Mouse (Mus musculus): Measurements from ENCODE around the gene Cnn3. TPM values are rescaled to one million over a fixed set of nuclear protein-coding genes. Genes with fewer than 3 reads are reported as not detected.

The Cnn3 gene
- polyA plus RNA-seq, 1 experiment from 2014 or later: 436 TPM

GRCm38 (mm10) chr3:121458545-121459492 lies 32.5 kb downstream of the Cnn3 start:
- Histone ChIP-seq H3K9me3 (ENCODE audit: control insufficient read depth, low read length) (no peaks in the 10 kb centered on the region), H3K27me3 (ENCODE audit: control insufficient read depth, insufficient read depth, low read length) (no peaks in the 10 kb centered on the region), H3K9ac (no peak overlapping the region), H3K36me3 (replicated peaks; ENCODE audit: control insufficient read depth, insufficient read depth) (peaks cover 57% of the 10 kb centered on the region), H3K27ac (no peak overlapping the region), H3K4me3 (replicated peaks; ENCODE audit: low read length) (no peak overlapping the region), H3K4me2 (replicated peaks) (no peak overlapping the region), H3K4me1 (replicated peaks; ENCODE audit: control insufficient read depth, insufficient read depth, low read length) (no peaks in the 10 kb centered on the region)
- WGBS: 81% methylated on average over 14 of the region's 14 CpGs
- ATAC-seq (ENCODE audit: low FRiP score): no peak
- DNase-seq (ENCODE audit: low spot score): no peak

- H3K27me3 ChIP-seq (ENCODE audit: control insufficient read depth, insufficient read depth, low read length): no peaks in the 10 kb centered on the region
- WGBS: 88% methylated on average over 16 of the region's 16 CpGs
- H3K4me3 ChIP-seq (replicated peaks; ENCODE audit: low read length): no peak overlapping the region
- H3K4me2 ChIP-seq (replicated peaks): no peak overlapping the region
- no peak overlapping the region for H3K9ac ChIP-seq
- no peaks in the 10 kb centered on the region for H3K9me3 ChIP-seq (ENCODE audit: control insufficient read depth, low read length)
- no peak for ATAC-seq (ENCODE audit: low FRiP score)
- H3K27ac ChIP-seq: no peak overlapping the region
- DNase-seq (ENCODE audit: low spot score): no peak
- H3K36me3 ChIP-seq (replicated peaks; ENCODE audit: control insufficient read depth, insufficient read depth): peaks cover 38% of the 10 kb centered on the region
- H3K4me1 ChIP-seq (replicated peaks; ENCODE audit: control insufficient read depth, insufficient read depth, low read length): no peaks in the 10 kb centered on the region
Measured at GRCm38 (mm10) chr3:121460473-121461193, 34.3 kb downstream of the Cnn3 start.

- WGBS: 90% methylated on average over 13 of the region's 13 CpGs
- Histone ChIP-seq H3K36me3 (replicated peaks; ENCODE audit: control insufficient read depth, insufficient read depth) (peaks cover 30% of the 10 kb centered on the region), H3K4me1 (replicated peaks; ENCODE audit: control insufficient read depth, insufficient read depth, low read length) (no peaks in the 10 kb centered on the region), H3K4me2 (replicated peaks) (no peak overlapping the region), H3K9ac (no peak overlapping the region), H3K4me3 (replicated peaks; ENCODE audit: low read length) (no peak overlapping the region), H3K27me3 (ENCODE audit: control insufficient read depth, insufficient read depth, low read length) (no peaks in the 10 kb centered on the region), H3K27ac (no peak overlapping the region), H3K9me3 (ENCODE audit: control insufficient read depth, low read length) (no peaks in the 10 kb centered on the region)
- ATAC-seq (ENCODE audit: low FRiP score) (no peak), DNase-seq (ENCODE audit: low spot score) (no peak)
Measured at GRCm38 (mm10) chr3:121461477-121461876, 35.2 kb downstream of the Cnn3 start.

DNA sequence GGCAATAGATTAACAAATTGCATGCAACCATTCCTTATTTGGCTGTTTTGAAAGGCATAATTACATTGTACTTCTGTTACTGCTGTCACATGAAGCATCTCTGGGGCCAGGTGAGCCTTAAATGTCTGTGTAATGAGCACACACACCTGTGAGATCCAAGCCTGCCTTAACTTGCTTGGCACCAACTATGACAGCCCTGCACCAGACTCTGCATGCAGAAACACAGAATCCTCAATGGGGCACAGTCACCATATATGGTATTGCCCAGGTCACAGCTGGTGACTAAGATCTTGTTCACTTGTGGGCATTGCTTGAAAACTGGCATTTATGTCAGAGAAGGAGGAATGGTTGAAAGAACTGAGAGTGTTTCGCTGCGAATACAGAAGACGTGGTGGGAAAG lies 36.5 kb downstream of the Cnn3 start:
- H3K27ac ChIP-seq: no peak overlapping the region
- DNase-seq (ENCODE audit: low spot score) (no peak), ATAC-seq (ENCODE audit: low FRiP score) (no peak)
- no peak overlapping the region for H3K9ac ChIP-seq
- H3K9me3 ChIP-seq (ENCODE audit: control insufficient read depth, low read length): no peaks in the 10 kb centered on the region
- H3K4me3 ChIP-seq (replicated peaks; ENCODE audit: low read length): no peak overlapping the region
- H3K4me1 ChIP-seq (replicated peaks; ENCODE audit: control insufficient read depth, insufficient read depth, low read length): no peaks in the 10 kb centered on the region
- WGBS: 91% methylated on average over 3 of the region's 3 CpGs
- no peaks in the 10 kb centered on the region for H3K27me3 ChIP-seq (ENCODE audit: control insufficient read depth, insufficient read depth, low read length)
- H3K4me2 ChIP-seq (replicated peaks): no peak overlapping the region
- peaks cover 17% of the 10 kb centered on the region for H3K36me3 ChIP-seq (replicated peaks; ENCODE audit: control insufficient read depth, insufficient read depth)

DNA sequence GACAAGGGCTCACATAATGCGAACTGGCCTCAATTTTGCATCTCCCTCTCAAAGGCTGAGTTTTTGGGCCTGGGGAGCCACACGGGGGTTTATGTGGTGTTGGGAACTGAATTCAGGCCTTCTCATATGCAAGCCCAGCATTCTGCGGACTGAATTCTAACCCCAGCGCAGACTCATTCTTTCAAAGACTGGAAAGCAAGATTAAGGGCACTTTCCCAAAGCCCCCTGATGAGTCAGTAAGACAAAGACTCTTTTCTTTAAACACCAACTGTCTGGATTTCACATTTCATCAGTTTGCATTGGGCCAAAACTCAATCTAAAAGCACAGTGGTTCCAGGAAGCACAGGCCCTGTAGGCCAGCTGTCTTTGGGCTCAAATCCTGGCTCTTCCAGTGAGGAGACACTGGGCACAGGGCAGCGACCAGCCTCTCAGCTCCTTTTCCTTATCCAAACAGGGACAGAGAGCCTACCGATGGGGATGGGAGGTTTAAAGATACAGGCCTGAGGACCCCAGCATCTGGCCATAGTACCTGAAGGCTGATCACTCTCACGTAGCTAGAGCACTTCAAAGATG lies 38.5 kb downstream of the Cnn3 start:
- ATAC-seq (ENCODE audit: low FRiP score) (no peak), DNase-seq (ENCODE audit: low spot score) (peak; percentile 52)
- peaks cover 8% of the 10 kb centered on the region for H3K4me1 ChIP-seq (replicated peaks; ENCODE audit: control insufficient read depth, insufficient read depth, low read length)
- H3K36me3 ChIP-seq (replicated peaks; ENCODE audit: control insufficient read depth, insufficient read depth): 0 out of 2 replicates have a peak, but pooled peaks cover 6% of the 10 kb centered on the region
- H3K4me3 ChIP-seq (replicated peaks; ENCODE audit: low read length): no peak overlapping the region
- no peak overlapping the region for H3K9ac ChIP-seq
- no peak overlapping the region for H3K4me2 ChIP-seq (replicated peaks)
- H3K27me3 ChIP-seq (ENCODE audit: control insufficient read depth, insufficient read depth, low read length): no peaks in the 10 kb centered on the region
- 31% methylated on average over 7 of the region's 7 CpGs for WGBS
- H3K9me3 ChIP-seq (ENCODE audit: control insufficient read depth, low read length): no peaks in the 10 kb centered on the region
- H3K27ac ChIP-seq: peak overlapping the region; percentile 66

GRCm38 (mm10) chr3:121465795-121466194 lies 39.5 kb downstream of the Cnn3 start:
- Histone ChIP-seq H3K27me3 (ENCODE audit: control insufficient read depth, insufficient read depth, low read length) (no peaks in the 10 kb centered on the region), H3K36me3 (replicated peaks; ENCODE audit: control insufficient read depth, insufficient read depth) (0 out of 2 replicates have a peak, but pooled peaks cover 1% of the 10 kb centered on the region), H3K9me3 (ENCODE audit: control insufficient read depth, low read length) (no peaks in the 10 kb centered on the region), H3K4me1 (replicated peaks; ENCODE audit: control insufficient read depth, insufficient read depth, low read length) (peaks cover 8% of the 10 kb centered on the region), H3K9ac (no peak overlapping the region), H3K27ac (no peak overlapping the region), H3K4me2 (replicated peaks) (no peak overlapping the region), H3K4me3 (replicated peaks; ENCODE audit: low read length) (no peak overlapping the region)
- ATAC-seq (ENCODE audit: low FRiP score) (no peak), DNase-seq (ENCODE audit: low spot score) (no peak)
- 58% methylated on average over 10 of the region's 10 CpGs for WGBS

DNA sequence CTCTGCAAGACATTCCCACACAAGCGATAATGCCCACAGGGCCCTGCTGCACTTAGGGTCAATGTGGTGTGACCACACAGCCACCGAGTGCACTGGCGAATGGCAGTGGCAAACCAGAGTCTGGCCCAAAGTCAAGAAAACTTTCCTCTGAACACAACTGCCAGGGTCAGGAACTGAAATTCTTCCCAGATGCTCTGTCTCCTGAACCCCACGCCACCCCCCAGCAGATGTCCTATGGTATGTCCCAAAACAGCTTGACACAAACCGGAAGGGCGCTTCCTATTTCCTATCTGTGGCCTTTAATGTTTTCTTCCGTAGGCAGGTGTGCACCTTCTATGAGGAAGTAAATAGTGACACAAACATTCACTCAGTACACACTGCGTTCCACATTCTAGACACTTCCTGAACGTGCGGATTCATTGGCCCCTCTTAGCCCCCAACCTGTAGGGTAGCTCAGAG lies 40.8 kb downstream of the Cnn3 start:
- Histone ChIP-seq H3K9me3 (ENCODE audit: control insufficient read depth, low read length) (no peaks in the 10 kb centered on the region), H3K4me3 (replicated peaks; ENCODE audit: low read length) (no peak overlapping the region), H3K36me3 (replicated peaks; ENCODE audit: control insufficient read depth, insufficient read depth) (no peaks in the 10 kb centered on the region), H3K4me2 (replicated peaks) (no peak overlapping the region), H3K27me3 (ENCODE audit: control insufficient read depth, insufficient read depth, low read length) (no peaks in the 10 kb centered on the region), H3K4me1 (replicated peaks; ENCODE audit: control insufficient read depth, insufficient read depth, low read length) (peaks cover 8% of the 10 kb centered on the region), H3K9ac (no peak overlapping the region), H3K27ac (no peak overlapping the region)
- DNase-seq (ENCODE audit: low spot score): no peak
- ATAC-seq (ENCODE audit: low FRiP score): no peak
- 81% methylated on average over 10 of the region's 10 CpGs for WGBS

DNA sequence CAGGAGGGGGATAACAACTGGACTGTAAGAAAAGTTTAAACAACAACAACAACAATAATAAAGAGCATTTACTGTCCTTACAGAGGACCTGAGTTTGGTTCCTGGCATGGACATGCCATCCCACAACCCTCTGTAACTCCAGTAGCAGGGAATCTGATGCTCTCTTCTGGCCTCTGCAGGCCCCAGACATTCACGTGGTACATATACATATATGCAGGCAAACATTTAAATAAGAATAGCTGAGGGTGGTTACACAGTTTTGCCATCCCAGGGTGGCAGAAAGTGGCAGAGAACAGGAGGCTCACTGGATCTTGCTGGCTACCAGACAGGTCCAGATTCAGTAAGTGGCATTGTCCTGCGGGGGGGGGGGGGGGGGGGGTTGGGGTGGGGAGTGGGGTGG lies 41.8 kb downstream of the Cnn3 start:
- no peak for ATAC-seq (ENCODE audit: low FRiP score)
- no peak overlapping the region for H3K4me2 ChIP-seq (replicated peaks)
- H3K9me3 ChIP-seq (ENCODE audit: control insufficient read depth, low read length): no peaks in the 10 kb centered on the region
- peaks cover 8% of the 10 kb centered on the region for H3K4me1 ChIP-seq (replicated peaks; ENCODE audit: control insufficient read depth, insufficient read depth, low read length)
- WGBS: 11% methylated on average over 1 of the region's 2 CpGs
- H3K36me3 ChIP-seq (replicated peaks; ENCODE audit: control insufficient read depth, insufficient read depth): no peaks in the 10 kb centered on the region
- H3K27ac ChIP-seq: no peak overlapping the region
- DNase-seq (ENCODE audit: low spot score): no peak
- H3K9ac ChIP-seq: no peak overlapping the region
- no peak overlapping the region for H3K4me3 ChIP-seq (replicated peaks; ENCODE audit: low read length)
- no peaks in the 10 kb centered on the region for H3K27me3 ChIP-seq (ENCODE audit: control insufficient read depth, insufficient read depth, low read length)

Measured in hindbrain, embryonic 14.5 days (tissue).